Mouse (Mus musculus) limb, embryonic 10.5 days (tissue): ENCODE measurements around the gene Aqp6. TPM values are rescaled to one million over a fixed set of nuclear protein-coding genes. Genes with fewer than 3 reads are reported as not detected.
A peak's percentile ranks its signal among the peaks of the same experiment; 100 is the strongest.

Source experiments
- DNase-seq: peaks from one replicate; pipeline ENCODE4 v3.0.0-alpha.2; 2017; ENCODE audit warnings: low spot score
- H3K27ac ChIP-seq: fragments of 300-500 bp; sonication (generic); 2 replicates; pipeline ENCODE4 v1.5.1; 2016; ENCODE audit warnings: mild to moderate bottlenecking
- H3K27me3 ChIP-seq: fragments of 300-500 bp; sonication (generic); 2 replicates; pipeline ENCODE4 v1.6.1; 2016; ENCODE audit warnings: low read depth, mild to moderate bottlenecking; ENCODE audit not compliant: poor library complexity, severe bottlenecking
- H3K36me3 ChIP-seq: fragments of 300-500 bp; sonication (generic); 2 replicates; pipeline ENCODE4 v1.6.1; 2016; ENCODE audit warnings: mild to moderate bottlenecking, moderate library complexity
- H3K4me1 ChIP-seq: fragments of 300-500 bp; sonication (generic); 2 replicates; pipeline ENCODE4 v1.6.1; 2016
- H3K4me3 ChIP-seq: fragments of 300-500 bp; sonication (generic); 2 replicates; pipeline ENCODE4 v1.5.1; 2016; ENCODE audit warnings: mild to moderate bottlenecking, moderate library complexity
- H3K9me3 ChIP-seq: fragments of 300-500 bp; sonication (generic); replicated peaks from 2 replicates; pipeline ENCODE4 v1.6.1; 2016; ENCODE audit warnings: mild to moderate bottlenecking
- WGBS: fragments of 180-500 bp; shearing (Covaris S2); methylation state at CpG from one replicate; pipeline ENCODE4 v1.1.7; 2016; 5-methylcytosine and 5-hydroxymethylcytosine counted together
- polyA plus RNA-seq: library from polyadenylated mRNA; unstranded; fragments of >200 nt; fragmentation: Nextera tagmentation; extraction: Ambion mirVana; gene quantifications from 2 replicates; pipeline ENCODE4 v1.2.1, GENCODE M21; 2016

The Aqp6 gene
- polyA plus RNA-seq, 1 experiment from 2014 or later, result not detected

GRCm38 (mm10) chr15:99603216-99603615 is 2.0 kb downstream of the Aqp6 start:
- Histone ChIP-seq H3K9me3 (no peaks in the 10 kb centered on the region), H3K27ac (peak overlapping the region; percentile 56; the same call in 1 of the 2 replicates), H3K36me3 (no peaks in the 10 kb centered on the region), H3K4me1 (peaks cover 59% of the 10 kb centered on the region), H3K27me3 (peaks cover 77% of the 10 kb centered on the region), H3K4me3 (no peak overlapping the region)
- no peak for DNase-seq
- WGBS, result 89% methylated on average over 7 of the region's 7 CpGs

- Histone ChIP-seq H3K4me1 (peaks cover 67% of the 10 kb centered on the region), H3K9me3 (no peaks in the 10 kb centered on the region), H3K4me3 (no peak overlapping the region), H3K27ac (no peak overlapping the region), H3K36me3 (no peaks in the 10 kb centered on the region), H3K27me3 (peaks cover 60% of the 10 kb centered on the region)
- 96% methylated on average over 3 of the region's 3 CpGs for WGBS
- DNase-seq, result no peak
These were observed 4.4 kb downstream of the Aqp6 start for GRCm38 (mm10) chr15:99605595-99605994.

GRCm38 (mm10) chr15:99606515-99606914 is 5.3 kb downstream of the Aqp6 start:
- WGBS, result 35% methylated on average over 5 of the region's 5 CpGs
- no peak overlapping the region for H3K4me3 ChIP-seq
- peaks cover 51% of the 10 kb centered on the region for H3K27me3 ChIP-seq
- no peak overlapping the region for H3K27ac ChIP-seq
- peaks cover 70% of the 10 kb centered on the region for H3K4me1 ChIP-seq
- H3K36me3 ChIP-seq, result no peaks in the 10 kb centered on the region
- H3K9me3 ChIP-seq, result no peaks in the 10 kb centered on the region
- DNase-seq, result no peak

GRCm38 (mm10) chr15:99607388-99608113 is 6.4 kb downstream of the Aqp6 start:
- DNase-seq, result no peak
- no peaks in the 10 kb centered on the region for H3K36me3 ChIP-seq
- peaks cover 64% of the 10 kb centered on the region for H3K4me1 ChIP-seq
- WGBS, result 16% methylated on average over 10 of the region's 10 CpGs
- H3K27me3 ChIP-seq, result peaks cover 43% of the 10 kb centered on the region
- H3K9me3 ChIP-seq, result no peaks in the 10 kb centered on the region
- peak overlapping the region; percentile 70 for H3K27ac ChIP-seq
- H3K4me3 ChIP-seq, result no peak overlapping the region

- H3K4me1 ChIP-seq, result peaks cover 56% of the 10 kb centered on the region
These were observed 7.4 kb downstream of the Aqp6 start for GRCm38 (mm10) chr15:99608382-99609125.

GRCm38 (mm10) chr15:99611563-99611962 is 10.4 kb downstream of the Aqp6 start:
- no peak for DNase-seq
- 76% methylated on average over 7 of the region's 7 CpGs for WGBS
- Histone ChIP-seq H3K9me3 (no peaks in the 10 kb centered on the region), H3K36me3 (no peaks in the 10 kb centered on the region), H3K27ac (no peak overlapping the region), H3K4me1 (peaks cover 60% of the 10 kb centered on the region), H3K27me3 (peaks cover 31% of the 10 kb centered on the region), H3K4me3 (no peak overlapping the region)

More at GRCm38 (mm10) chr15:99608382-99609125, 7.4 kb downstream of the Aqp6 start:
- Histone ChIP-seq H3K4me3 (no peak overlapping the region), H3K36me3 (no peaks in the 10 kb centered on the region), H3K27me3 (peaks cover 37% of the 10 kb centered on the region), H3K9me3 (no peaks in the 10 kb centered on the region), H3K27ac (peak overlapping the region; percentile 70)
- DNase-seq, result no peak
- WGBS, result 90% methylated on average over 13 of the region's 13 CpGs

GRCm38 (mm10) chr15:99614273-99614672 is 13.1 kb downstream of the Aqp6 start:
- WGBS, result 79% methylated on average over 13 of the region's 13 CpGs
- Histone ChIP-seq H3K4me1 (peaks cover 33% of the 10 kb centered on the region), H3K27ac (peak overlapping the region; percentile 44; the same call in 1 of the 2 replicates), H3K9me3 (no peaks in the 10 kb centered on the region), H3K36me3 (peaks cover 3% of the 10 kb centered on the region; the same call in 1 of the 2 replicates), H3K4me3 (no peak overlapping the region), H3K27me3 (peaks cover 24% of the 10 kb centered on the region)
- no peak for DNase-seq

- DNase-seq, result no peak
- peaks cover 30% of the 10 kb centered on the region for H3K4me1 ChIP-seq
- 17% methylated on average over 12 of the region's 12 CpGs for WGBS
- H3K36me3 ChIP-seq, result peaks cover 8% of the 10 kb centered on the region
- no peaks in the 10 kb centered on the region for H3K9me3 ChIP-seq
- 0 out of 2 replicates have a peak overlapping the region, but pooled peaks have one; percentile 44 for H3K27ac ChIP-seq
- H3K27me3 ChIP-seq, result peaks cover 24% of the 10 kb centered on the region
- H3K4me3 ChIP-seq, result no peak overlapping the region
These were observed 13.6 kb downstream of the Aqp6 start for GRCm38 (mm10) chr15:99614753-99615152.

- WGBS, result 66% methylated on average over 9 of the region's 9 CpGs
- H3K36me3 ChIP-seq, result peaks cover 12% of the 10 kb centered on the region
- no peak for DNase-seq
- peaks cover 30% of the 10 kb centered on the region for H3K4me1 ChIP-seq
- H3K9me3 ChIP-seq, result no peaks in the 10 kb centered on the region
- peak overlapping the region; percentile 44; the same call in 1 of the 2 replicates for H3K27ac ChIP-seq
- no peak overlapping the region for H3K4me3 ChIP-seq
- H3K27me3 ChIP-seq, result peaks cover 24% of the 10 kb centered on the region
These were observed 14.0 kb downstream of the Aqp6 start for GRCm38 (mm10) chr15:99615246-99615645.

GRCm38 (mm10) chr15:99618595-99618994 is 17.4 kb downstream of the Aqp6 start:
- Histone ChIP-seq H3K4me1 (peaks cover 20% of the 10 kb centered on the region), H3K27ac (no peak overlapping the region), H3K27me3 (peaks cover 21% of the 10 kb centered on the region), H3K9me3 (no peaks in the 10 kb centered on the region), H3K36me3 (peaks cover 45% of the 10 kb centered on the region), H3K4me3 (no peak overlapping the region)
- 91% methylated on average over 3 of the region's 3 CpGs for WGBS
- DNase-seq, result no peak

GRCm38 (mm10) chr15:99619821-99620220 is 18.6 kb downstream of the Aqp6 start:
- H3K9me3 ChIP-seq, result no peaks in the 10 kb centered on the region
- H3K27ac ChIP-seq, result no peak overlapping the region
- peaks cover 9% of the 10 kb centered on the region for H3K4me1 ChIP-seq
- no peak overlapping the region for H3K4me3 ChIP-seq
- peaks cover 57% of the 10 kb centered on the region for H3K36me3 ChIP-seq
- H3K27me3 ChIP-seq, result peaks cover 9% of the 10 kb centered on the region; the same call in 1 of the 2 replicates
- no peak for DNase-seq
- 90% methylated on average over 4 of the region's 4 CpGs for WGBS

- H3K4me1 ChIP-seq, result no peaks in the 10 kb centered on the region
- H3K4me3 ChIP-seq, result no peak overlapping the region
- no peaks in the 10 kb centered on the region for H3K9me3 ChIP-seq
- 93% methylated on average over 11 of the region's 11 CpGs for WGBS
- peaks cover 80% of the 10 kb centered on the region for H3K36me3 ChIP-seq
- H3K27me3 ChIP-seq, result no peaks in the 10 kb centered on the region
- no peak overlapping the region for H3K27ac ChIP-seq
- DNase-seq, result no peak
These were observed 20.9 kb downstream of the Aqp6 start for GRCm38 (mm10) chr15:99622063-99622462.

GRCm38 (mm10) chr15:99631618-99632017 is 30.4 kb downstream of the Aqp6 start:
- DNase-seq, result no peak
- Histone ChIP-seq H3K27ac (no peak overlapping the region), H3K4me1 (no peaks in the 10 kb centered on the region), H3K4me3 (no peak overlapping the region), H3K36me3 (peaks cover 96% of the 10 kb centered on the region), H3K27me3 (no peaks in the 10 kb centered on the region), H3K9me3 (no peaks in the 10 kb centered on the region)
